Mouse (Mus musculus): ENCODE measurements at regions not wholly inside any gene's neighbourhood (a gene's known extent, or its start where the extent isn't known, plus 50 kb on each side); places are given as distances from the start of the nearest gene placed in this dataset.
"Not testable (repeated sequence)": the region's sequence is repeated elsewhere in the genome, so short reads cannot be mapped to it uniquely, and the experiment has no call there.

DNA sequence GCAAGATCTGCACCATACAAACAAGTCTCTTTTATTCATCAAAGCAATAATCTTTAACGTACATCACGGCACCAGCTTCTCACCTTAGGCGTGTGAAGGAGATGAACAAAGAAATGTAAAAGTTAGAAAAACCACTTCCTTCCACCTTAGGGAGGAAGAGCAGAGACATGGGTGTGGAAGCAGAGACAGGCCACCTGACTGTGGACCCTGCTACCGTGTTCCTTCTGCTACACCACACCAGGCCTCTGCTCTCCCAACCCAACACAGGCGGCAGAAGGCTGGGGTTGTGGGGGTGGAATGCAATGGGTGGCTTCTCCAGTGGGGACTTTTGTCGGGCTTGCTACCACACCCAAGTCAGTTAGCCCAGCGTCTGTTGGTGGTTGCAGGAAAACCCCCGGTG lies 540.2 kb upstream of the Gm10131 start:
- DNase-seq (ENCODE audit: extremely low spot score, low spot score): no peak

DNA sequence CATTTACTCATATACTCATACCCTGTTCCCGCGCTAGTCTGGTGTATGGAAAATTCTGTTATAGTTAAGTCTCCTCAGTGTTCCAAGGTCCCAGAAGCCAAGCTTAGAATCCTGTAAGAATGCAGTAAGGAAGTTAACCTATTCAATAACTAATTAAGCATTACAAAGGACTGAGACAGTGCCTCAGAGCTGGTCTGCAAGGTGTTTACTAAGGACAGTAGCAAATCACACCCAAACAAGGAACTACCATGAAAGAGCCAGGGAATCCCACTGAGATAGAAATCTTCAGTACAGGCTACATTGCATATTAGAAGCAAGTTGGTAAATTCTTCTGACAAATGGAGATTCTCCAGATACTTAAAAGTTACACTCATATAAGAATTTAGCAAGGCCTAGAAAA lies 516.7 kb upstream of the Gm10131 start:
- not testable (repeated sequence) for DNase-seq (ENCODE audit: extremely low spot score, low spot score)

DNA sequence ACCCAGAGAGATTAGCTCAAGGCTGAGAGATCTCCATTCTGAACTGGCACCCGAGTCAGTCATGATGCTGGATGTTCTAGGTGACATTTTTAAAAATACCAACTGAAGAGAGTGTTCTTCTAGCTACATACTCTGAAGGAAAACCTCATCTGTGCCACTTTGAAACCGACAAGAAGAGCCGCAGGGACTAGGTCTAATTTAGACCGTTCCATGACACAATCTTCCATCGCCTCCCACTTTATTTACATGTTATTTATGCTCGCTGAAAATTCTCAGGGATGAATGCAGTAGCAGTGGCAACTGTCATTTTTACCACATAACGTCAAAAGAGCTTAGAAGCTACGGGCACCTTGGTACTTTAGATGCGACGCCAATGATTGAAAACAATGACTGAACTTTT lies 514.1 kb upstream of the Gm10131 start:
- DNase-seq (ENCODE audit: extremely low spot score, low spot score): no peak

DNA sequence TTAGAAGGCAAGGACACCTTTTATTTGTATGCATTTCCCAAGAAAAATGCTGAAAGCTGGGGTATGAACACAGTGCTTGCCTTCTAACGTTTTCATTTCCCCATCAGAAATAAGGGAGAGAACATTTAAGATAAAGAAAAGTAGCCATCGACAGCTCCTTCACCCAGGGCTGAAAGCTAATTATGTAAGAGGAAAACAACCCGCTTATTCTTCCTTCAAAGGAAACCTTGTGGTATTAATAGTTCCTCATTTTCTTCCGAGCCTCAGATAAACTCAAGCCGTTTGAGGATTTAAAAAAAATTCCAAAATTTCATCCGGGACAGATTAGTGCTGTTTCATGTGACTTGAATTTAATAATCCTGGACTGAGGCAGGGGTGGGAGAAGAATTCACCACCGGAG lies 512.2 kb upstream of the Gm10131 start:
- DNase-seq (ENCODE audit: extremely low spot score, low spot score): no peak

- no peak for DNase-seq (ENCODE audit: extremely low spot score, low spot score)
Observed at GRCm38 (mm10) chr8:34622177-34623114, 510.9 kb upstream of the Gm10131 start.

DNA sequence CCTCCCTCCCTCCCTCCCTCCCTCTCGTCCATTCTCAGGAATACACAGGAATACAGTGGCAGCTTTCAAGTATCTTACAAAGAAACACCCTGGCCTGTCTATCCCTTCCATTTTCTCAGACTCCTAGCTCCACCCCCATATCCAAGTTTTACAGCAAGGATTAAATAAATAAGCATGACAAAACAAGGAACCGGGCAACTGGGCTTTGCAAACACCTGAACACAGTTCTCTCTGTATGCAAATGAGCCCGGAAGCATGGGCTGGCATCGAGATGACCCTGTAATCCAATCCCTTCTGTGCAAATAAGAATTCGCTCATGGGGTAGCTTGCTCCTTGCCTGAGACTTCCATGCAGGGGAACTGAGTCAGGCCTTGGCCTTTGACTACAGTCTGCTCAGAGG lies 506.5 kb upstream of the Gm10131 start:
- DNase-seq (ENCODE audit: extremely low spot score, low spot score): no peak

DNA sequence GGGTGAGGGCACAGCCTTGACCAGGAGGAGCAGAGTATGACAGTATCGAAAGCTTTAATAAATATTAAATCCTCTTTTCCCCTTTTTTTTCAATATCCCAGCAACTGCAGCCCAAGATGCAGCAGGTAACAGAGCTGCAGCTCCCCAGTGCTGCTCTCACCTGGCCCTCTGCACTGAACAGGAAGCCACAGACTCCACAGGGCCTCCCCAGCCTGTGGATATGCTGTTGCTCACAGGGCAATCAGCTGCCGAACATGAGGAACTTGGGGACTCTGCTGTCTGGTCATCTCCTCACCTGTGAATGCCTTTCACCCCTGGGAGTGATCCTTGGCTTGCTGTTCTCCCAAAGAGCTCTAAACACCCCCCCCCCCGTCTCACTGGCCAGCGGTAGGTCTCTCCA lies 503.4 kb upstream of the Gm10131 start:
- DNase-seq (ENCODE audit: extremely low spot score, low spot score): no peak

- no peak for DNase-seq (ENCODE audit: extremely low spot score, low spot score)
Observed at GRCm38 (mm10) chr8:34614031-34614526, 502.5 kb upstream of the Gm10131 start.

- no peak for DNase-seq (ENCODE audit: extremely low spot score, low spot score)
Observed at GRCm38 (mm10) chr8:34613138-34613537, 501.6 kb upstream of the Gm10131 start.

DNA sequence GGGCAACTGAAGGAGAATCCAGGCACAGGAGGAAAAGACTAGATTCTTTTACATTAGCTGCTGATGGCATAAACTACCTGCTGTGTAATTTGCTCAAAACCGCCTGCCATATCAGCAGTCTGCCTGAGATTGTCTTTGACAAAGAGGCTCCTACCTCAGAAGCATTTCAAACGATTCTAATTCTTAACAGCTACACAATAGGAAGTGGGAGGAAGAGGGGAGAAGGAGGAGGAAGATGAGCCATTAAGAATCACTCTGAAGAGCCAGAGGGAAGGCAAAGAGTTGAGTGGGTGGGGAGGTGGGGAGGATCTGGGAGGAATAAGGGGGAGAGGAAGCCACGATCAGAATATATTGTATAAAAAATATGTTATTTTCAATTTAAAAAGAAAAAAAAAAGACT lies 500.9 kb upstream of the Gm10131 start:
- no peak for DNase-seq (ENCODE audit: extremely low spot score, low spot score)

- no peak for DNase-seq (ENCODE audit: extremely low spot score, low spot score)
Observed at GRCm38 (mm10) chr8:34610186-34610585, 498.6 kb upstream of the Gm10131 start.

GRCm38 (mm10) chr8:34607426-34607825 lies 495.9 kb upstream of the Gm10131 start:
- no peak for DNase-seq (ENCODE audit: extremely low spot score, low spot score)

- DNase-seq (ENCODE audit: extremely low spot score, low spot score): no peak
Observed at GRCm38 (mm10) chr8:34605031-34605430, 493.5 kb upstream of the Gm10131 start.

DNA sequence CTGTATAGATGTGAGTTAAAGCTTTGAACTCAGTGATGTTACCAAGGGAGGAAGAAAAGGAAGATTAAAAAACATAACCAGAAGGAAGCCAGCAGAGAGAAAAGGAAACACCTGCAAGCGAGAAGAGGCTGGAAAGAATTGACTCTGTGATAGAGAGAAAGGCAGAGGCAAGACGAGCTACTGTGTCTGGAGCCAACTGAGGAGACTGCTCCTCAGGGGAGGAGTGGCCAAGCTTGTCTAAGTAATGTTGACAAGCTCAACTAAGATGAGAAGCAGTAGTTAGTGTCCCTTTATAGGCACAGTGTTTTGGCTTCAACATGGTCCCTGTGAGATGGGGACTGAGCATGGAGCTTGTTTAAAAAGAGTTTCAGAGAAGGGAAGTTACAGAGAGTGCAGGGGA lies 493.0 kb upstream of the Gm10131 start:
- DNase-seq (ENCODE audit: extremely low spot score, low spot score): no peak

- no peak for DNase-seq (ENCODE audit: extremely low spot score, low spot score)
Observed at GRCm38 (mm10) chr8:34601426-34601953, 490.0 kb upstream of the Gm10131 start.

- no peak for DNase-seq (ENCODE audit: extremely low spot score, low spot score)
Observed at GRCm38 (mm10) chr8:34600880-34601279, 489.3 kb upstream of the Gm10131 start.

- DNase-seq (ENCODE audit: extremely low spot score, low spot score): no peak
Observed at GRCm38 (mm10) chr8:34596593-34596992, 485.1 kb upstream of the Gm10131 start.

DNA sequence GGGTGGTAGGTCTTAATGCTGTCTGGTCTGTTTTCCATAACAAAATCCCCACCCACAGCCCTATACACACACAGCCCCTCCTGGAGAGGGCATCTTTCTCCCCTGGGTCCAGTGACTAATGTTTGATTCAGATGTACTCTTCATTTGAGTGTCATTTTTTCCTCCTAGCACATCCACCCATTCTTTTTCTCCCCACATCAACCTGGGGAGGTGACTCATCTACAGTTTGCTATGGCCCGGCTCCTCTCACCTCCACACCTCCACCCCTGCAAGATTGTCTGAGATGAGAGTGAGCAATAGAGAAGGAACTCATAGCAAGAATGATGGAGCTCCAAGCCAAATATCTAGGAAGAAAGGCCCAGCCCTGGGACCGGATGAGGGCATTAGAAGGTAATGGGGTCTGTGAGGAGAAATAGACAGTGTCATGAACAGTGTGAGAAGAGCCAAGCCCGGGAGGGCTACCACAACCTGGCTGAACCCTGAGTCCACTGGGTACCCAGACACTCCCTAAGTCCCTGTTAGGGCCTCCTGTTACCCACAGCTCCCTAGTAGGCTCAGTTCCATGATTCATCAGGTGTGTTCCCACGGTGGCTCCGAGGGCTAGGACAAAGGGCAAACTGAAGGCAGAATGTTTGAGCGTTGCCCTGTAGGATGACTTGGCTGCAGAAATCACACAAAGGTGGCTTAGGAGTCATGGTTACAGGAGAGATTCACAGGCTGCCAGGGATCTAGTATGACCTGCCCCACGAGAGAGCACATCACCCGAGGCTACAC lies 479.6 kb upstream of the Gm10131 start:
- DNase-seq (ENCODE audit: extremely low spot score, low spot score): no peak

DNA sequence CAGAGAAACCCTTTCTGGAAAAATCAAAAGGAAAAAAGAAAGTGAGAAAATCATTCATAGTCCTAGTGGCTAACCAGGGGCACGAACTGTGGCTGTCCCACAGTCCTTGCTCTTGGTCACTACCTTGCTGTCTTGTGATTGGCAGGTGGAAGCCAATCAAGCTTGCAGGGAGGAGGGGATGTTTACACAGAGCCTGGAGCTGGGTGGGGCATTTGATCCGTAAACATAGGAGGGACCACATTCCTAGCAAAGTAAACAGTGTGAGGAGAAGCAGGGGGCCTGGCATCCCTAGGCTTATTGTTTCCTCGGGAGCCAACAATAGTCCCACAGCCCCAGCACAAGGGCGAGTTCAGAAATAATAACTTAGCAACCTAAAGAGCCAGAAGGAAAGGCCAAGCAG lies 466.5 kb upstream of the Gm10131 start:
- DNase-seq (ENCODE audit: extremely low spot score, low spot score): no peak

GRCm38 (mm10) chr8:34574009-34574408 lies 462.5 kb upstream of the Gm10131 start:
- no peak for DNase-seq (ENCODE audit: extremely low spot score, low spot score)

DNA sequence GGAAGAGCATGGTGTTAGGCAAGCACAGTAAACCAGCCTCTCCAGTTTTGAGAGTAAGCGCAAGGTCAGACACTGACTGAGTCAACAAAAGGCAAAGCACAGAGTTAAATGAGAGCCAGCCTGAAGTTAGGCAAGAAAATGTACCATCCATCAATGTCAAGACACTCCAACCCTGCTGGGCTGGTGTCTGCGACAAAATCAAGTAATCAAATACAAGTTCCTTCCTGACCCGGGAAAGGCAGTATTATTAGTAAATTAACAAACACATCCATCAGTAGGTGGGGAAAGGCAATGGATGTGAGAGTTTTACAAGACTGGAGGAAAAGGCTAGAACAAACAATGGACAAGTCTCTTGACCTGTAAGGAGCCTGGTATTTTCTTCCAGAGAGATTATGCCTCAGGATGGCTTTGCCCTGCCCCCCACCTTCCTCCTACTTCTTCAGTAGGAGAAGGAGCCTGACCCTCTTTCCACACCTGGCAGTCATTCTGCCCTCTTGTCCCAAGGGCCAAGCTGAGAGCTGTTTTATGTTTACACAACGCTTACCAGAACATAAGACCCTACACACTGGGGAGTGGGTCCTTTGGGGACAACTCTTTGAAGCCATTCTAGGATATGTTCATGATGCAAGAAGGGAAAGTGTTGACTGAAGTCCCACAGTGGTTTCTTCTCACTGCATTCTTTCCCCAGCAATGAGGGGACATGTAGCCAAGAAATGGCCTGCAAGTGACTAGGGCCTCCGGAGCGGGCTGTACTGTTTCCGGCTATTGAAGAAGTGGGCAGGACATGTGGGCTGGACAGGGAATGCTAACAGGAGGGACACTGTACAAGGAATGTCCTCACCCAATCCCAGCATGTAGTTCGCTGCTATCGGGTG lies 461.7 kb upstream of the Gm10131 start:
- peak; percentile 42 for DNase-seq (ENCODE audit: extremely low spot score, low spot score)

All from neural tube, embryonic 10.5 days (tissue).